Mouse (Mus musculus) heart, embryonic 10.5 days (tissue): ENCODE measurements around the gene Rusc2. TPM values are rescaled to one million over a fixed set of nuclear protein-coding genes. Genes with fewer than 3 reads are reported as not detected.
A peak's percentile ranks its signal among the peaks of the same experiment; 100 is the strongest.

Experiments
- DNase-seq: peaks from one replicate; pipeline ENCODE4 v3.0.0-alpha.2; 2017; ENCODE audit warnings: low spot score
- H3K27ac ChIP-seq: fragments of 300-500 bp; sonication (generic); 2 replicates; pipeline ENCODE4 v1.5.1; 2016; ENCODE audit warnings: mild to moderate bottlenecking
- H3K27me3 ChIP-seq: fragments of 300-500 bp; sonication (generic); 2 replicates; pipeline ENCODE4 v1.6.1; 2016; ENCODE audit warnings: mild to moderate bottlenecking; ENCODE audit not compliant: poor library complexity, insufficient read depth, severe bottlenecking
- H3K36me3 ChIP-seq: fragments of 300-500 bp; sonication (generic); 2 replicates; pipeline ENCODE4 v1.6.1; 2016; ENCODE audit warnings: mild to moderate bottlenecking, moderate library complexity
- H3K4me1 ChIP-seq: fragments of 300-500 bp; sonication (generic); 2 replicates; pipeline ENCODE4 v1.6.1; 2016; ENCODE audit warnings: mild to moderate bottlenecking
- H3K4me3 ChIP-seq: fragments of 300-500 bp; sonication (generic); 2 replicates; pipeline ENCODE4 v1.5.1; 2016; ENCODE audit warnings: mild to moderate bottlenecking, moderate library complexity
- H3K9me3 ChIP-seq: fragments of 300-500 bp; sonication (generic); 2 replicates; pipeline ENCODE4 v1.6.1; 2016; ENCODE audit warnings: mild to moderate bottlenecking, moderate library complexity
- WGBS: fragments of 180-500 bp; shearing (Covaris S2); methylation state at CpG from one replicate; pipeline ENCODE4 v1.1.7; 2016; 5-methylcytosine and 5-hydroxymethylcytosine counted together
- polyA plus RNA-seq: library from polyadenylated mRNA; unstranded; fragments of >200 nt; fragmentation: Nextera tagmentation; extraction: Ambion mirVana; gene quantifications from 2 replicates; pipeline ENCODE4 v1.2.1, GENCODE M21; 2016

Gene Rusc2
- polyA plus RNA-seq, 1 experiment from 2014 or later = 11.2 TPM

GRCm38 (mm10) chr4:43389845-43390440 lies 8.2 kb downstream of the Rusc2 start:
- Histone ChIP-seq H3K4me1 (peaks cover 33% of the 10 kb centered on the region), H3K27me3 (no peaks in the 10 kb centered on the region), H3K27ac (peak overlapping the region; percentile 67), H3K36me3 (no peaks in the 10 kb centered on the region), H3K4me3 (no peak overlapping the region), H3K9me3 (no peaks in the 10 kb centered on the region)
- 54% methylated on average over 9 of the region's 9 CpGs for WGBS
- no peak for DNase-seq

- Histone ChIP-seq H3K27me3 (no peaks in the 10 kb centered on the region), H3K9me3 (no peaks in the 10 kb centered on the region), H3K4me1 (peaks cover 40% of the 10 kb centered on the region), H3K36me3 (no peaks in the 10 kb centered on the region), H3K27ac (0 out of 2 replicates have a peak overlapping the region, but pooled peaks have one; percentile 44), H3K4me3 (no peak overlapping the region)
- DNase-seq = no peak
- WGBS = 81% methylated on average over 3 of the region's 3 CpGs
These were observed 9.8 kb downstream of the Rusc2 start for GRCm38 (mm10) chr4:43391521-43392050.

GRCm38 (mm10) chr4:43394345-43394891 lies 12.6 kb downstream of the Rusc2 start:
- H3K36me3 ChIP-seq = no peaks in the 10 kb centered on the region
- 25% methylated on average over 15 of the region's 15 CpGs for WGBS
- H3K4me3 ChIP-seq = peak overlapping the region; percentile 32
- H3K27me3 ChIP-seq = no peaks in the 10 kb centered on the region
- peaks cover 52% of the 10 kb centered on the region for H3K4me1 ChIP-seq
- H3K9me3 ChIP-seq = no peaks in the 10 kb centered on the region
- H3K27ac ChIP-seq = peak overlapping the region; percentile 89
- DNase-seq = peak; percentile 90

GRCm38 (mm10) chr4:43395147-43395546 lies 13.4 kb downstream of the Rusc2 start:
- Histone ChIP-seq H3K4me3 (no peak overlapping the region), H3K27me3 (no peaks in the 10 kb centered on the region), H3K27ac (peak overlapping the region; percentile 89), H3K4me1 (peaks cover 52% of the 10 kb centered on the region), H3K36me3 (no peaks in the 10 kb centered on the region), H3K9me3 (no peaks in the 10 kb centered on the region)
- DNase-seq = no peak
- 69% methylated on average over 5 of the region's 5 CpGs for WGBS

GRCm38 (mm10) chr4:43395836-43396235 lies 14.1 kb downstream of the Rusc2 start:
- H3K27me3 ChIP-seq = no peaks in the 10 kb centered on the region
- no peak for DNase-seq

GRCm38 (mm10) chr4:43396381-43396780 lies 14.6 kb downstream of the Rusc2 start:
- no peak for DNase-seq
- peaks cover 58% of the 10 kb centered on the region for H3K4me1 ChIP-seq
- no peaks in the 10 kb centered on the region for H3K27me3 ChIP-seq
- no peak overlapping the region for H3K27ac ChIP-seq
- 81% methylated on average over 5 of the region's 5 CpGs for WGBS
- H3K4me3 ChIP-seq = no peak overlapping the region
- H3K36me3 ChIP-seq = no peaks in the 10 kb centered on the region
- H3K9me3 ChIP-seq = no peaks in the 10 kb centered on the region

More at GRCm38 (mm10) chr4:43395836-43396235, 14.1 kb downstream of the Rusc2 start:
- whole genome bisulfite sequencing = 71% methylated on average over 9 of the region's 9 CpGs
- Histone ChIP-seq H3K27ac (peak overlapping the region; percentile 45; the same call in 1 of the 2 replicates), H3K9me3 (no peaks in the 10 kb centered on the region), H3K36me3 (no peaks in the 10 kb centered on the region), H3K4me3 (no peak overlapping the region), H3K4me1 (peaks cover 55% of the 10 kb centered on the region)

- Histone ChIP-seq H3K4me3 (no peak overlapping the region), H3K27ac (peak overlapping the region; percentile 85; the same call in 1 of the 2 replicates), H3K9me3 (no peaks in the 10 kb centered on the region), H3K4me1 (peaks cover 69% of the 10 kb centered on the region), H3K27me3 (no peaks in the 10 kb centered on the region), H3K36me3 (no peaks in the 10 kb centered on the region)
- WGBS = 64% methylated on average over 4 of the region's 4 CpGs
- no peak for DNase-seq
These were observed 16.2 kb downstream of the Rusc2 start for GRCm38 (mm10) chr4:43398014-43398413.

GRCm38 (mm10) chr4:43398829-43399331 lies 17.1 kb downstream of the Rusc2 start:
- no peak for DNase-seq
- WGBS = 25% methylated on average over 17 of the region's 17 CpGs
- H3K27ac ChIP-seq = peak overlapping the region; percentile 85
- H3K36me3 ChIP-seq = no peaks in the 10 kb centered on the region
- peaks cover 69% of the 10 kb centered on the region for H3K4me1 ChIP-seq
- no peaks in the 10 kb centered on the region for H3K27me3 ChIP-seq
- H3K9me3 ChIP-seq = no peaks in the 10 kb centered on the region
- H3K4me3 ChIP-seq = peak overlapping the region; percentile 29; the same call in 1 of the 2 replicates

GRCm38 (mm10) chr4:43399391-43400131 lies 17.8 kb downstream of the Rusc2 start:
- Histone ChIP-seq H3K4me1 (peaks cover 62% of the 10 kb centered on the region), H3K9me3 (no peaks in the 10 kb centered on the region), H3K27ac (peak overlapping the region; percentile 85), H3K4me3 (peak overlapping the region; percentile 29; the same call in 1 of the 2 replicates), H3K36me3 (no peaks in the 10 kb centered on the region), H3K27me3 (no peaks in the 10 kb centered on the region)
- WGBS = 60% methylated on average over 31 of the region's 31 CpGs
- DNase-seq = no peak

GRCm38 (mm10) chr4:43400976-43401375 lies 19.2 kb downstream of the Rusc2 start:
- Histone ChIP-seq H3K27me3 (no peaks in the 10 kb centered on the region), H3K4me3 (peak overlapping the region; percentile 12; the same call in 1 of the 2 replicates), H3K4me1 (peaks cover 58% of the 10 kb centered on the region), H3K9me3 (no peaks in the 10 kb centered on the region), H3K36me3 (no peaks in the 10 kb centered on the region), H3K27ac (peak overlapping the region; percentile 69)
- WGBS = 38% methylated on average over 10 of the region's 10 CpGs
- peak; percentile 76 for DNase-seq

- peak overlapping the region; percentile 69 for H3K27ac ChIP-seq
- no peaks in the 10 kb centered on the region for H3K9me3 ChIP-seq
- peak overlapping the region; percentile 12; the same call in 1 of the 2 replicates for H3K4me3 ChIP-seq
- no peaks in the 10 kb centered on the region for H3K27me3 ChIP-seq
- WGBS = 87% methylated on average over 10 of the region's 10 CpGs
- H3K36me3 ChIP-seq = no peaks in the 10 kb centered on the region
- peak; percentile 61 for DNase-seq
- H3K4me1 ChIP-seq = peaks cover 62% of the 10 kb centered on the region
These were observed 19.7 kb downstream of the Rusc2 start for GRCm38 (mm10) chr4:43401486-43401885.

- H3K9me3 ChIP-seq = no peaks in the 10 kb centered on the region
- H3K27me3 ChIP-seq = no peaks in the 10 kb centered on the region
- no peak overlapping the region for H3K4me3 ChIP-seq
- H3K36me3 ChIP-seq = no peaks in the 10 kb centered on the region
- WGBS = 73% methylated on average over 9 of the region's 9 CpGs
- DNase-seq = peak; percentile 50
- H3K4me1 ChIP-seq = peaks cover 70% of the 10 kb centered on the region
- no peak overlapping the region for H3K27ac ChIP-seq
These were observed 20.4 kb downstream of the Rusc2 start for GRCm38 (mm10) chr4:43402212-43402611.

- WGBS = 85% methylated on average over 10 of the region's 10 CpGs
- H3K4me1 ChIP-seq = peaks cover 62% of the 10 kb centered on the region
- DNase-seq = no peak
- H3K36me3 ChIP-seq = no peaks in the 10 kb centered on the region
- no peaks in the 10 kb centered on the region for H3K9me3 ChIP-seq
- H3K4me3 ChIP-seq = no peak overlapping the region
- H3K27ac ChIP-seq = no peak overlapping the region
- no peaks in the 10 kb centered on the region for H3K27me3 ChIP-seq
These were observed 22.9 kb downstream of the Rusc2 start for GRCm38 (mm10) chr4:43404697-43405096.
